Mouse (Mus musculus) T-cell, adult 2 months (primary cell): ENCODE measurements around the gene Ubr4.

Experiments
- DNase-seq: peaks from one replicate; pipeline ENCODE4 v3.0.0; 2022; ENCODE audit warnings: low spot score

Gene Ubr4

DNA sequence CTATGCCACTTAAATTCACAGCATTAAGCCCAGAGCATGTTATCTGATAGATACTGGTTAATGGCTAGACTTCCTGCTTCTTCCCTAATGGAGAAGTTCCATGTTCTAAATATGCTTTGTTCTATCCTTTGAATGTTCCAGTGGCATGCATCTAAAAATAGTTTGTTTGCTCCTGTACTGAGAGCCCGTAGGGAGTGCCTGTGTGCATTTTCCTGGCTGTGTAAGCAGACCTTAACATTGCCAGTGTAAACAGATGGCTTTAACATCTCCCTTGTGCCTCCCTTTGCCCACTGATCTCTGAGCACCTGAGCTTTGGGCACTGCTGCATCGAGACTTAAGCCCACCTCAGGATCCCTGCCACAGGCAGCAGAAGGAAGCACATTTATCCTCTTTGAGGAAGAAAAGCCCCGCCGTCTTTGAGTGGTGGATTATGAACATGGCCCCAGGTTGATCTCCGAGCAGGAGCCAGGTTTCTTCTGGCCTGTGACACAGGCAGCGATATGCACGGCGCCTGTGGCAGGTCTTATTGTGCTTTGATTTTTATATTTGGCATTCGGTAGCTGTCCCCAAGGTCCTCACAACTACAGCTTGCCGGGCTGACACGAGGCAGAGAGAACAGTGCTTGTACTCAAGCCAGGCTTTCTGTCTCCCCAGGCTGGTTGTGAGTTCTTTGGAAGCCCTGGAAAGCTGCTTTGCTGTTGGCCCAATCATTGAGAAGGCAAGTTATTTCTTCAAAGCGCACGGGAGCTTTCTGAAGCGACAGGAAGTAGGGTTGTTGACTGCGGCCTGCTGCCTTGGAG, 80.8 kb downstream of the Ubr4 start:
- DNase-seq: no peak

DNA sequence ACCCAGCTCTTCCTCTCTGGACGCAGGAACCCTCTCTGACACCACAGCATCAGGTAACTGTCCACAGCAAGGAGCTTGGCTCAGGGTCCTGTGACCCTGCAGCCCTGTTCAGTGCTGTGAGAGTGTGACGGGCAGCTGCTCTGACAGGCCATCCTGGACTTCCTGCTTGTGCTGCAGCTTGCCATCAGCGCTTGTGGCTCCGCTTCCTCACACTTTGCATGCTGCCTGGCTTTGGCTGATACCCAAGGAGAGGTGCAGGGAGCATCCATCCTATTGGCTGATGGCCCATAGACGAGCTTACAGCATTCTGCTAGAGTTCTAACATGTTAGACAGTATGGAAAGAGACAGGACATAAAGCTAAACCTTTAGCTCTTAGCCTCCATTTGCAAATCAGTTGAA, 88.8 kb downstream of the Ubr4 start:
- no peak for DNase-seq

DNA sequence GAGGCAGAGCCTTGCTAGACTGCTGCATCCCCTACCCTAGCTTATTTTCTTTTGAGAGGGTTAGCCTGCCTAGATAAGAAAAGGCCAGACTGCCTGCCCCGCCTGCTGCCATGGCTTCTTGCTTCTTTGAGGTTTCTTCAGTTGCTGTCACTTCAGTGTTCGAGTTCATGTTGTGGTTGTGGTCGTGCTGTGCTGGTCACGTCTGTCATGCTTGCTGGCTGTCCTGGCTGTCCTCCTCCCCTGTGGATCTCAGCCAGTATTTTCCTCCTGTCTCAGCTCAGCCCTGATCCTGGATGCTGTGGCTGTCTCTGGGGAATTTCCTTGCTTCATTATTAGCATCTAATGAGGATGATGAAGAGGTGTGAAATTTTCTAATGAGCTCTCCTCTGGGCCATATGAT, 89.4 kb downstream of the Ubr4 start:
- no peak for DNase-seq

DNA sequence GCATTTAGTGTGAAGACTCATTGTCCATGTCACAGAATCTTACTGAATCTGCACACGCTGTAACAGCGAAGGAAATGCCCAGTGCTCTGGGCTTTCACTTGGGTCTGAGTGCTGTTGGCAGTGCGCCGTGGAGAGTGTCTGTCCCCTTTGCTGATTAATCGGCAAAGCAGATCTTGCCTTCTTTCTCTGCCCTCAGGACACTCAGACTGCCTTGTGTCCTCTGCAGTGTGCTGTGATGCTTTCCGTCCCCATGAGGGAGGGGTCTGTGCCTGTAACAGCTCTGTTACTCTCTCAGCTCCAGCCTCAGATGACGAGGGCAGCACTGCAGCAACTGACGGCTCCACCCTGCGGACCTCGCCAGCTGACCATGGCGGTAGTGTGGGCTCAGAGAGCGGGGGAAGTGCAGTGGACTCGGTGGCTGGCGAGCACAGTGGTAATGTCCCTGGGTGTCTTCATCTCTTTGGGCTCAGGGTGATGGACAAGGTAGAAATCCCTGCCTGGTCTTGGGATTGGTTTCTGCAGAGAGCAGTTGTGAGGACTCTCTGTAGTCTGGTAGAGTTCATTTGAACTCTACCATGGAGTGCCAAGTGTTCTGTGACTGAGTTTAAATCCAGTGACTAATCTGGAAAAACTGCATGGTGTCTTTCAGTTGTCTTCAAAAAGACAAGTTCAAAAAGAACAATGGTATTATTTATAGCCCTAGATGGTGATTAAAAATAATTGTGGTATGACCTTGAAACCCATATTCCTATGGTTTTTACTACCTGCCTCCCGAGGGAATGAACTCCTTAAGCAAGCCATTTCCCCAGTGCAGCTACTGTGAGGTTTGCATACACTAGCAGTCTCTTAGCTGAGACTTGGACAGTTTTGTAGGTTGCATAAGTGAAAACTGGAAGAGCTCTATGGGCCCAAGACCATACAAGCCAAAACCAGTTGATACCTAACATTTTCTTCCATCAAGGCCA, 90.3 kb downstream of the Ubr4 start:
- no peak for DNase-seq

DNA sequence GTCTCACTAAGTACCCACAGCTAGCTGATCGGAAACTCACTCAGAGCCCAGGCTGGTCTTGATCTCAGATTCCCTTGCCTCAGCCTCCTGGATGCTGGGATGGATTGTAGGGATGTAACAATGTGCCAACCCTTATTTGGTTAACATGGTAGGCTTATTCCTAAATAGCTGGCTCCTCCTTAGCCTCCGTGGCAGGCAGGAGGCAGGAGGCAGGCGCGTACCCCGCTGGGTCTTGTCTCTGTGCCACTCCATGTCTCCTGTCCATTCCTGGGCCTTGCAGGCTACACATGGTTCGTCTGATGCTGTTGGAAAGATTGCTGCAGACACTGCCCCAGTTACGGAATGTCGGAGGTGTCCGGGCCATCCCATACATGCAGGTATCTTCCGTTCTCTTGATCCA, 91.9 kb downstream of the Ubr4 start:
- DNase-seq: no peak

DNA sequence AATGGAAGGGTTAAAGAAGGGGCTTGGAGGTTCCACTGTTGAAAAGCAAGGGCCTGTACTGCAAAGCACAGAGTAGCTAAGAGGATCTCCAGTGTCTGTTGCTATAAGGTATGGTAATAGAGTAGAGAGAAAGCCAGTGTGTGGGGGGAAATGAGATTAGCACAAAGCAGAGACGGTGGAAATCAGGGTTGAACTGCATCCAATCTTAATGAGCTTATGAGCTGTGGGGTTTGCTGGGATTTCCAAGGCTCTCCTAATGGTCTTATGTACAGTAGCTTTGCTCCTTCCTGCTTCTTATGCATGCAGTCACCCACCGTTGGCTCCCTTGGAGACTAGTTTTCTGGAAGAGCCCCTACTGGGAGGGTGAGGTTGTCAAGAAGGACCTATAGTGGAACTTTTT, 93.8 kb downstream of the Ubr4 start:
- no peak for DNase-seq

DNA sequence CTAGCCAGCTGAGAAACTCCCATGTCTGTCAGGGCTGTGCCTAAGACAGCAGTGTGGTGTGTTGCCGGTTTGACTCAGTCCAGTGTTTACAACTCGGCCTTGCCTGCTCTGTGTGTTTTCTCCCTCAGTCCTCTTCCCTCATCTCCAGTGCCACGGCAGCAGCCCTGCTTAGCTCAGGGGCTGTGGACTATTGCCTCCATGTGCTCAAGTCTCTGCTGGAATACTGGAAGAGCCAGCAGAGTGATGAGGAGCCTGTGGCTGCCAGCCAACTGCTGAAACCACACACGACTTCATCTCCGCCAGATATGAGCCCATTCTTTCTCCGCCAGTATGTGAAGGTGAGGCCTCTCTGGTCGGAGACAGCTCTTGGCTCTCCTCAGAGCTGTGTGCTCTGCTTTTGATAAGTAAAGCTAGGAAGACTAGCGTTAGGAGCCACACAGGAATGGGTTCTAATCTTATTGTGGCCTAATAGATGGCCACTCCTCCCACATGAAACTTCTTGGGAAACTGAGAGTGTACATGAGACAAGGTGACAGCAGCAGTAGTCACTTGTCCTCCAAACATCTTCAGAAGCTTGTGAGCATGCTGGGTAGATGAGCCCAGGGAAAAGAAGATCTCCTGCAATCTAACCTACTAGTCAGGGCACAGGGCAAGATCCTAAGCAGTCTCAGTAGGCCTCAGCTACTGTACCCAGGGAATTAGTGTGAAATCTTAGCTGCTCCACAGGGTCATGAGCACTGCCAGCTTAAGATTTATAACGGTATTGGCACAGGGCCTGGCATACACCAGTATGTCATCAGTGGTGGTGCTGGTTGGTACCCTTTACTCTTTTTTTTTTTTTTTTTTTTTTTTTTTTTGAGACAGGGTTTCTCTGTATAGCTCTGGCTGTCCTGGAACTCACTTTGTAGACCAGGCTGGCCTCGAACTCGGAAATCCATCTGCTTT, 94.6 kb downstream of the Ubr4 start:
- DNase-seq: no peak

DNA sequence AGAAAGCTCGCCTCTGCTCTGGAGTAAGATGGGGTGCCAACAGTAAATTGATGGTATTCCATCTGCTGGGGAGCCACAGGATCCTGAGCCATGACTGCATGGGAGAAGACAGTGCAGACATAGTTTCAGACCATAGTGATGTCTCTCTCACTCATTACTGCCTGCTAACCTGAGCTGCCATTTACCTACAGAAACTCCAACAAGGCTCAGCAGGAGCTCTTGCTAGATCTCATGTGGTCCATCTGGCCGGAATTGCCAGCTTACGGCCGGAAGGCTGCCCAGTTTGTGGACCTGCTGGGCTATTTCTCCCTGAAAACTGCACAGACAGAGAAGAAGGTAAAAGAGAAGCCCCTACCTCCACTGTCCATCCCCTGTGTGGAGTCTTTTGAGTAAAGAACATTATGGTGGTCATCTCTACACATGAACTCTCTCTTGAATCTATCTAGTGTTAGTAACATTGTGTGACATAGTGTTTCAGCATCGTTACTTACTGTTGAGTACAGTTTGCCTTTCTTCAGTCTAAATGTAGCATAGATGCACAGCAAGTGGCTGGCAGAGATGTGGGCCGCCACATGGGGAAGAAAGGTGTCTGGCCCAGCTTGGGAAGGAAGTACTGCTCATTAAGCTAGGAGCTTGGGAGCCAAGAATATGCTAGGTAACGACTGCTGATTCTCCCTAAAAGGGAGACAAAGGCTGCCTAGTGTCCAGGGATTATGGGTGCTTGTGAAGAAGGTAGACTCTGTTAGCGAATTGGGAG, 100.7 kb downstream of the Ubr4 start:
- DNase-seq: no peak

DNA sequence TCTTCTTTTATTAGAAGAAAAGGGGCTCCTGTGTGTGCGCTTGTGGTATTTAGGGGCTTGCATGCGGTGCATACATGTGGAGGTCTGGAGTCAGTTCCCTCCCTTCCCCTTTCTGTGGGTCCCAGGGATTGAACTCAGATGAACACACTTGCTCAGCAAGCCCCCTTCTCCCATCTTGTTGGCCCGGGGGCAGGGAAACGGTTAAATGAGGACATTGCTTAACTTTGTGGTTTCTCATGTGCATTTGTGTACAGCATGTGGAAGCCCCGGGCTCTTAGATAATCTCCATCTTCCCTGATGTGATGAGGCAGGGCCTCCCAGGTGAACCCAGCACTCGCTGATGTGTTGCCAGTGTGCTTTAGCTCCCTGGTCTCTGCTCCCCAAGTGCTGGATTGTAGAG, 101.9 kb downstream of the Ubr4 start:
- no peak for DNase-seq

DNA sequence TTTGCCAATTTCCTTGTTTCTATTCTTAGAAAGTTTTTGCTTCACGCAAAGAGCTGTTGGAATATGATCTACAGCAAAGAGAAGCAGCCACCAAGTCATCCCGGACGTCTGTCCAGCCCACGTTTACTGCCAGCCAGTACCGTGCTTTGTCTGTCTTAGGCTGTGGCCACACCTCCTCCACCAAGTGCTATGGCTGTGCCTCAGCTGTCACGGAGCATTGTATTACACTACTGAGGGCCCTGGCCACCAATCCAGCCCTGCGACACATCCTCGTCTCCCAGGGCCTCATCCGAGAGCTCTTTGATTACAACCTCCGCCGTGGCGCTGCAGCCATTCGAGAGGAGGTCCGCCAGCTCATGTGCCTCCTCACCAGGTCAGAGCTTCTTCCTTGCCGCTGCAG, 107.6 kb downstream of the Ubr4 start:
- DNase-seq: no peak

DNA sequence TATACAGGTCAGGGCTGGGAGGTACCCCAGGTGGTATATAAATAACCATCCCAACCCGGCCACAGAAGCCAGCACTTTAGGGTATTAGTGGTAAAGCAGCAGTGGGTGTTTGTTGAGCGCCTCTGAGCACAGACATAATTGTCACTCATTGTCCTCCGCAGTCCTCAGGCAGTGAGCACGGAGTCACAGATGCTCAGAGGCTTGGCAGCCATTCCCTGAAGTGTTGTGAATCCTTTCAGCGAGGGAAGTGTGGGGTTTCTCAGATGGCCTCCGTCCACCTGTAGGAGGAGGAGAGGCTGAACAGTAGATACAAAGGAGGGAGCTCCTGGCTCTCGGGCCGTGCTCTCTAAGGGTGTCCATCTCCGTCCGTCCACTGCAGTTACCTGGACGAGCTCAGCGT, 111.8 kb downstream of the Ubr4 start:
- no peak for DNase-seq

DNA sequence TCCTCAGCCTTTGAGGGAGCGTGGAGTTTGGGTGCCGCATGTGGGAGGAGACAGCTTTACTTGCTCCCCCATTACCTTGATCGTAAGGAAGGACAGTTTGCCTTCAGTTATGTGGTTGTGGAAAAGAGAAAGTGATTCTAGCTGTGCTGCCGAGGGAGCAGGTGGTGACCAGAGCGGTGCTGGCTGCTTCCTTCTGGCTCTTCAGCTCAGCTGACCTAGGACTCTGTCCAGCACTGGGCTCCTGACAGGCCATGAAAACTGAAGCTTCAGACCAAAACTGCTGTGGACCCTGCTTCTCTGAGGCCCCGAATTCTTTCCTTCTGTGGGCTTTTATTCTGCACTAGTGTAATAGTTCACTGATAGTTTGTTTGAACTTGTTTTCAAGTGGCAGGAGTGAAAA, 114.1 kb downstream of the Ubr4 start:
- no peak for DNase-seq

DNA sequence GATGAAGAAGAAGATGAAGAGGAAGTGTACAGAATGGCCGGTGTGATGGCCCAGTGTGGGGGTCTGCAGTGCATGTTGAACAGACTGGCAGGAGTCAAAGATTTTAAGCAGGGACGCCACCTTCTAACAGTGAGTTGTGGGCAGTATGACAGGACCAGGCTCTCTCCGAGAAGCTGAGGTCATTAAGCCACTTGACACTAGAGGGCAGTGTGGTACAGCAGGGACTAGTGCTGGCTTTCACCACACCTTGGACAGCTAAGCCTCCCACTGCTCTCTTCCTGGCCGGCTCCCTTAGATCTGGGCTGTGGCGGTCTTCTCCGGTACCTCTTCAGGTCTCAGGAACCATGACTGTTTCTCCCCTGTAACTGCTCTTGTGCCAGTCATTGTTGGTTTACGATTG, 117.8 kb downstream of the Ubr4 start:
- DNase-seq: peak; percentile 51

DNA sequence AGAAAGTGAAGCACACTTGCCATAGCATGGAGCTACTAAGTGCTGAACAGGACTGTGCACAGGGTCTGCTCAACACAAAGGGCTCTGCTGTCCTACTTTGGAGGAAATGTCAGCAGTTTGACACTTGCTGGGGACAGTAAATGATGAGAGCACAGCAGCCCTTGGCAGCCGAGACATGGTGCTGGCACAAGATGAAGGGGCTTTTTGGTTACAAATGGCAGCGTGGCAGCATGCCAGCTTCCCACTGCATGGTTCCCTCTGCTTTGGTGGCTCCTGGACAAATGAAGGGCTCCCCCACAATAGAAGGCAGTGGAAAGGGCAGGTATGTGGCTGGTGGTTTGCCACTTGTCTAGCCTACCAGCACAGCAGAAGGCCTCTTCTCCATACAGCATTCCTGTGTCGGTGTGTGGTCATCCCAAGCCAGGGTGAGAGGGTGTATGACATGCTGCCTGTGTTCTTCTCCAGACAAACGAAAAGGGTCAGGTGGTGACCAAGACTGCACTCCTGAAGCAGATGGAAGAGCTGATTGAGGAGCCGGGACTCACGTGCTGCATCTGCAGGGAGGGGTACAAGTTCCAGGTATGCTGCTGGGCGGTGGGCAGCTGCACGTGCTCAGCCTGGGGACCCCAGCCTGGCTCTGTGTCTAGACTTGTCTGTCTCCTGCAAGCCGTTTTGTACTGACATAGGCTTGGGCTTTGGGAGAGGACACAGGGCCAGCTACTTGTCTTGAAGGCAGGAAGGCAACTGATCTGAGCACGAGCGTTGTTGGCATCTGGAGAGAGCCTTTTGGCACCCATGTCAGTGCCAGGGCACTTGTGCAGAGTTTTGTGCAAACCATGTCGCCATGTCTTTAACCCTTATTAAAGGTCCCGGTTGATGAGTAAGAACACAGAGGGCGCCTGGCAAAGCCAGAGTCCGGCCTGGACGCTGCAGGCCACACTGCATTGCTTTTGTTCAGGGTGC, 124.5 kb downstream of the Ubr4 start:
- no peak for DNase-seq

DNA sequence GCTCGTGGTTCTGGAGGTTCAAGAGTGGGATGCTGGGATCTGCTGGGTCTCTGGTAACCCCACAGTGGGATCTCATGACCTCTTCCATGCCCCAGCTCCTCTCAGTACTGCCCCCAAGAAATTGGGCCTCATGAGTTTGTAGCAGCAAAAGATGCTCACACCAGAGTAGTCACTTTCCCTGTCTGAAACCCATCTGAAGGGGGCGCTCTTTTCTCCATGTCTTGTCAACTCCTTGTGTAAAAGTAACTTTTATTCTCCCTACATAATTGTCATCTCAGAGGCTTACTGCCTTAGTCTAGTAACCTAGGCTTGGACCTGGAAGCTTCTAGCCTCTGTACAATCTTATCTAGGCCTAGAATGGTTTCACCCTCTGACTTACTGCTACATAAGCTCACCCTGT, 125.6 kb downstream of the Ubr4 start:
- no peak for DNase-seq

DNA sequence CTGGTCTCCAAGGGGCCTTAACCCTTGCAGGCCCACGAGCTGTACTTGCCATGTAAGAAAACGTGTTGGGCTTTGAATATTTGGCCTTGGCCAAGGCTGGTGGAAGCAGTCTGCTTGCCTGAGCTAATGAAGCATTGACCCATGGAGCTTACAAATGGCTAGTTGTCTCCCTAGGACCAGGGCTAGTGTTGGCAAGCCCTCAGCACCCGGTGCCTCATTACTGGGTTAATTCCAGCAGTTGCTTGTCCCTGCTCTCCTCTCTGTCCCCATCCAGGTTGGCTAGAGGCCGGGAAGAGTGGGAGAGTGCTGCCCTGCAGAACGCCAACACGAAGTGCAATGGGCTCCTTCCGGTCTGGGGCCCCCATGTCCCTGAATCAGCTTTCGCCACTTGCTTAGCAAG, 126.8 kb downstream of the Ubr4 start:
- no peak for DNase-seq

DNA sequence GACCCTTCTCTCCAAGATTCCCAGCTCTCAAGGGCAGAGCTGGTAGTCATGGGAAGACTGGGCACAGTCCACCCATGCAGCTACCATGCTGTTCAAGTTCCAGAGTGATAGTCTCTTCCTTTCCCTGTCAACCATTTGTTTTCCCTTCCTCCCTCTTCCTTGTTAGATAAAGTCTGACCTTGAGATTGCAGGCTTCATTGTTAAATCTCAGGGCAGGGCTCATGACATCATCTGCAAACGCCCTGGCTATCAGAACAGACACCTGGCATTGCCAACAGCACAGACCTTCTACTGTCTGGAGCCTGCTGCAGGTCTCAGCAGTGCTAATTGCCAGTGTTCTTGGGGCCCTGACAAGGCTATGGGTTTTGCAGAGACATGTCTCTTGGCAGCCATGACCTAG, 129.0 kb downstream of the Ubr4 start:
- no peak for DNase-seq

DNA sequence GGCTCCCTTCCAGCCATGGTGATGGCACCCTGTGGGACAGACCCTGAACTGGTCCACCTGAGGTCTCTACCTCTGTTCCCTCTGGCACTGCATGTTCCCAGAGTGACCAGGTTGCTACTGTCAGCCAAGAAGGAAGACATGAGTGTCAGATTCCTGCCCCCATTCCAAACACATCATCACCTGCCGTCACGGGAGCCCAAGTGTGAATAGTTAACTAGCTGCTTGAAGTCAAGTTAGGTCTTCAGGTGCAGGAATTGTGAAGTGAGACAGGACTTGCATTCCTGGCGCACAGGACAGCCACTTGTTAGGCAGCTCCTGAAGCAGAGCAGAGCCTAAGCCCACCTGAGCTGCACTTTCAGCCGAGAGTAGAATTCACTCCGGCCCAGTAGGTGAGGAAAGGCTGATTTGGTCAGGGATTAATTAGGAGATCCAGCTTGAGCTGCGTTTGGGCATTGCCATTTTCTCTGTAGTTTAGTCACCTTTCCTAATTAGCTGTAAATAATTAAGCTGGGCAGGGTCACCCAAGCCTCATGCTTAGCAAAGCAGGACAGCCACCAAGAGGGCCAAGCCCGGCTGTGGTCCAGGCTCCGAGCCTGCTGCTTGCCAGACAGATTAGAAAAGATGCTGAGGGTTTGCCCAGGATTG, 131.2 kb downstream of the Ubr4 start:
- DNase-seq: no peak

DNA sequence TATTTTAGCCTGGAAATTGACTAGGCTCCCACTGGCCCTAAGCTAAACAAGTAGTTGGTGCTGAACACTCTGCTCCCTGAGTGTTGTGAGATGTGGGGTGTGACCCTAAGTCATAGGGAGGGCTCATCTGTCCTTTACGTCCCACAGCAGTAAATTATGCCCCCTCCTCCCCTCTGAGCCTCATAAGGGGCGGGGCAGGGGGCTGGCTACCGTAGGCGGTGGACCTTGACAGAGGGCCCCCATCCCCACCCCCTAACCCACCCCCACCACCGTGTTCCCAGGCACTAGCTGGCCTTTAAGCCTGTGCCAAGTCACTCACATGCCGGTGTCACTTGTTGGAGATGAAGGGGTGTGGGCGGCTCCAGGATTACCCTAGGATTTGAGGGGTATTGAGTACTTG, 132.1 kb downstream of the Ubr4 start:
- DNase-seq: no peak

DNA sequence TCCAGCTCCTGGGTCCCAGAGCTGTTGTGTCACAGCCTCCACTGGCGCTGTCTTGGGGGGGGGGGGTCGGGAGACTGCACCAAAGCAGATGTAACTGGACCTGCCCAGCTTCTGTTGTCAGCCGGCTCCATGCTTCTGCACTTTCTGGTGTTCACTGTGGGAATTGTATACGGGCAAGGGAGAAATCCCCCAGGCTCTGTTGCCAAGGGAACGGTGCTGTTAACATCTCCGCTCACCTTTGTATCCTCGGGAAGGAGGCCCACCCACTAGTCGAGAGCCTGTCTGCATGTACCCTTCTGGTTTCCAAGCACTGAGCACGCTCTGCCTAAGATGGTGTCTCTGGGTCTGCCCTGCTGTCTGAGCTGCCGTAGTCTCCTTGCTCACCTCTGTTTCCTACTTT, 134.7 kb downstream of the Ubr4 start:
- DNase-seq: no peak
